Mouse (Mus musculus) G1E (cell line): Measurements from ENCODE around the gene Ank. TPM values are rescaled to one million over a fixed set of nuclear protein-coding genes. Genes with fewer than 3 reads are reported as not detected.
A peak's percentile ranks its signal among the peaks of the same experiment; 100 is the strongest.

Experiments
- ATAC-seq: 2 replicates; pipeline ENCODE4 v1.8.0; 2016; ENCODE audit warnings: mild to moderate bottlenecking; ENCODE audit not compliant: insufficient number of reproducible peaks, poor library complexity, low FRiP score, severe bottlenecking; ENCODE audit errors: extremely low read depth
- DNase-seq: peaks from one replicate; pipeline ENCODE4 v3.0.0; 2012; ENCODE audit warnings: low spot score
- H3K27me3 ChIP-seq: 2 replicates; pipeline ENCODE4 v1.6.1; 2012; ENCODE audit warnings: mild to moderate bottlenecking, low read length, inconsistent platforms; ENCODE audit not compliant: insufficient read depth
- H3K36me3 ChIP-seq: replicated peaks from 2 replicates; pipeline ENCODE3; 2012; ENCODE audit warnings: mild to moderate bottlenecking, inconsistent platforms
- H3K4me1 ChIP-seq: 2 replicates; pipeline ENCODE4 v1.6.1; 2012; ENCODE audit warnings: low read depth, low read length, inconsistent platforms, mixed read lengths; ENCODE audit not compliant: insufficient read depth
- H3K4me3 ChIP-seq: 2 replicates; pipeline ENCODE4 v1.5.1; 2012; ENCODE audit warnings: low read depth, mild to moderate bottlenecking, inconsistent platforms, low read length, moderate library complexity, mixed read lengths
- H3K9me3 ChIP-seq: replicated peaks from 2 replicates; pipeline ENCODE4 v1.6.1; 2012; ENCODE audit warnings: inconsistent platforms
- CTCF ChIP-seq: IDR thresholded peaks from 2 replicates; pipeline ENCODE4 v1.5.1; 2012; ENCODE audit warnings: low read depth, low read length, inconsistent platforms, mixed read lengths
- GATA1 ChIP-seq: IDR thresholded peaks from 2 replicates; pipeline ENCODE4 v1.6.1; 2012; ENCODE audit warnings: borderline replicate concordance, low read length, inconsistent platforms, mixed read lengths
- GATA2 ChIP-seq: IDR thresholded peaks from 2 replicates; pipeline ENCODE4 v1.6.1; 2012; ENCODE audit warnings: low read depth, low read length, inconsistent platforms, borderline replicate concordance
- POLR2AphosphoS5 ChIP-seq: IDR thresholded peaks from 2 replicates; pipeline ENCODE4 v1.6.1; 2012; ENCODE audit warnings: low read depth, low read length, inconsistent platforms; ENCODE audit not compliant: insufficient replicate concordance
- TAL1 ChIP-seq: conservative IDR thresholded peaks from 2 replicates; pipeline ENCODE4 v1.6.1; 2012; ENCODE audit warnings: low read depth, low read length, inconsistent platforms, mixed read lengths
- polyA plus RNA-seq: library from polyadenylated mRNA; stranded (reverse); fragments of >175 nt; gene quantifications from 2 replicates; pipeline ENCODE4 v1.2.3, GENCODE M21; 2012
- total RNA-seq, 2 experiments: library from RNA; stranded (forward) in 1 of 2; stranded (reverse) in 1 of 2; fragments of 200-1000 nt in 1 of 2; fragments of >200 nt in 1 of 2; fragmentation: Nextera tagmentation in 1 of 2; gene quantifications; 2 replicates each; pipeline ENCODE4 v1.2.3; 2014 to 2017

Gene Ank
- total and polyA plus RNA-seq, 3 experiments: 37.0 to 145 (median 39.2) TPM

DNA sequence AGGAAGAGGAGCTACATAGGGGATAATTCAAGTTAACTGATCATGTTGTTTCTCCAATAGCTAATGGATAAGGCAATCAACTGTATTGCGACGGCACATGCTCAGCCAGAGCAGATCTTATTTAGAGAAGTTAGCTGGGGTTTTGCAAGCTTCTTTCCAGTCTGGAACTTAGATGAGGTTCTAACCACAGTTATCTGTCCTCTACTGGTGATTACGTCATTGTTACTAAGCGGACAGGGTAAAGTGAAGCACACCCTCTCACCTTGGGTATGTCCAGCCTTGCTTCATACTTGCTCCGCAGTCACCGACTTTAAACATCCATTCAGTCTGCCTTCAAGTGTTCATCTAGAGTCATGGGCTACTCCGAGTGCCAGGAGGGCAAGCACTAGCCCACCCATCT is 53.4 kb downstream of the Ank start:
- DNase-seq (no peak), ATAC-seq (no peak)

DNA sequence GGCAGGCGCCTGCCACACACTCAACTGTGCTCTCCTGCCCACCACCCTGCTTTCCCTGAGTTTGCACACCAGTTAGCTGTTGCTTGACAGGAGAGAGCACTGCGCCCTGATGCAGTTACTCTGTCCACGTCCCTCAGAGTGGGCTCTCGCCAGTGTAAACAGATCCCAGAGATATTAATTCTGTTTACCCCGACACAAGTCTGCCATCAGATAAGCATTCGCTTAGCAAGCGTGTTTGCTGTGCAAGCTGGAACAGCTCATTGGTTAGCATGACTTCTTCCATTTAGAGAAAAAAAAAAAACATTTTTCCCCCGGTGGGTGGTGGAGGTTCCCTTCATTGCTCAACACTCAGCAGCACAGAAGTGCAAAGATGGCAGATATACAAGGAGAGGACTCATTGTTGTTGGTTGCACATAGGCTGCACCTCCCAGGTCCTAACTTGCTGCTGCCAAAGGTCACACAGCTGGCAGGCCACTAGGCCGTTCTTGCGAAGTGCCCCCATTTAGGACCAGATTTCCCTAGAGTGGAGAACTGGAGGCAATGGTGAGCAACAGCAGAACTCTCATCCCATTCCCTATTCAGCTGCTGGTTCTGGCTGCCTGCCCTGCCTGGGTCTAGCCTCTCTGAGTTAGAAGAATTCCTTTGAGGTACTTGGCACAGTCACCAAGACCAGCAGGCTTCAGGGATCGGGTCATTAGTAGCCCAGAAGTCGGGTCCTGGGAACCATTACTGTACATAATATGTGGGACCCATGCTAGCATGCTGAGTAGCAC is 58.9 kb downstream of the Ank start:
- no peak for TF ChIP-seq POLR2AphosphoS5
- no peak for TF ChIP-seq CTCF
- TF ChIP-seq GATA1: no peak
- TF ChIP-seq GATA2: no peak
- no peak for TF ChIP-seq TAL1
- DNase-seq (no peak), ATAC-seq (no peak; the same call in 1 of the 2 replicates)
- H3K9me3 ChIP-seq: no peaks in the 10 kb centered on the region
- peaks cover 61% of the 10 kb centered on the region for H3K36me3 ChIP-seq
- peaks cover 63% of the 10 kb centered on the region for H3K4me1 ChIP-seq
- H3K4me3 ChIP-seq: no peak overlapping the region
- H3K27me3 ChIP-seq: no peaks in the 10 kb centered on the region

More for the DNA sequence above, 53.4 kb downstream of the Ank start:
- H3K4me3 ChIP-seq: no peak overlapping the region
- H3K9me3 ChIP-seq: no peaks in the 10 kb centered on the region
- no peak for TF ChIP-seq GATA2
- no peak for TF ChIP-seq GATA1
- TF ChIP-seq TAL1: no peak
- TF ChIP-seq CTCF: no peak
- TF ChIP-seq POLR2AphosphoS5: no peak
- H3K36me3 ChIP-seq: peaks cover 66% of the 10 kb centered on the region
- peaks cover 58% of the 10 kb centered on the region for H3K4me1 ChIP-seq
- no peaks in the 10 kb centered on the region for H3K27me3 ChIP-seq

DNA sequence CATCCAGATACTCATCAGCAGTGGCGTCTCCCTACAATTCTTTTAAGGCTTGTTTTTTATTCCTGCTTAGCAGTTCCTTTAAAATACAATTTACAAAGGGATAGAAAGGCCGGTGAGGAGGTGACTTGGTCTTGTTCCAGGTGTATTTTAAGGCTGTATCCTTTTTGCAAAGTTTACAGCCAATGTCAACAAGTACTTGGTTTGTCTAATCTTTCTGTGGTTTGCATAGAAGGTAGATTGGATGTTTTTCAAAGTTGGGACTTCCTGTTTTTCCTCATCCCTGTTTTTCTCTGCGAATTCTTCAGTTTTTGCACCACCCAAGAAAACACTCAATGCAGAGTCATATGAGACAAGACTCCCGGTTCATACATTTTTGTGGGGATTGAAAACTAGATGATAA is 62.4 kb downstream of the Ank start:
- TF ChIP-seq POLR2AphosphoS5 (no peak), CTCF (no peak), GATA2 (no peak), TAL1 (no peak), GATA1 (no peak)
- no peaks in the 10 kb centered on the region for H3K27me3 ChIP-seq
- H3K4me3 ChIP-seq: no peak overlapping the region
- DNase-seq: no peak
- H3K4me1 ChIP-seq: peaks cover 57% of the 10 kb centered on the region
- H3K36me3 ChIP-seq: peaks cover 64% of the 10 kb centered on the region
- H3K9me3 ChIP-seq: no peaks in the 10 kb centered on the region
- ATAC-seq: no peak

DNA sequence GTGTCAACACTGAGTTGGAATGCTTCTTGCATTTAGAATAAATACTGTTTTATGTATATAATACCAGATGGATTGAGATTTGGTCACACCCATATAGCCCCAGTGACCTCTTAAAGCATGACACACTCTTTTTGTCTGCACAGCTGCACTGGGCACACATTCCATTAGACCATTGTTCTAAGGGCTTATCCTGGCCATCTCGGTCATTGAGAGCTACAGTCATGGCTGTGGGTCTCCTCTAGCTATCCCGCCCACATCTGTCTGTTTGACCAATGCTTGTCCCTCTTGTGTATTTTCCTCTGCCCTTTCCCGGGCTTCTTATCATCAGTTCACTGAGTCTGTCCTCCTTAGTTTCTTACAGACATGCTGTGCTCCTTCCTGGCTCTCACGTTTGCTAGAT is 63.5 kb downstream of the Ank start:
- TF ChIP-seq TAL1: no peak
- no peak for TF ChIP-seq GATA2
- TF ChIP-seq POLR2AphosphoS5: no peak
- no peak for TF ChIP-seq GATA1
- no peak for TF ChIP-seq CTCF
- DNase-seq: no peak
- H3K9me3 ChIP-seq: no peaks in the 10 kb centered on the region
- ATAC-seq: no peak
- peaks cover 46% of the 10 kb centered on the region for H3K4me1 ChIP-seq
- H3K36me3 ChIP-seq: peaks cover 64% of the 10 kb centered on the region
- no peak overlapping the region for H3K4me3 ChIP-seq
- no peaks in the 10 kb centered on the region for H3K27me3 ChIP-seq

DNA sequence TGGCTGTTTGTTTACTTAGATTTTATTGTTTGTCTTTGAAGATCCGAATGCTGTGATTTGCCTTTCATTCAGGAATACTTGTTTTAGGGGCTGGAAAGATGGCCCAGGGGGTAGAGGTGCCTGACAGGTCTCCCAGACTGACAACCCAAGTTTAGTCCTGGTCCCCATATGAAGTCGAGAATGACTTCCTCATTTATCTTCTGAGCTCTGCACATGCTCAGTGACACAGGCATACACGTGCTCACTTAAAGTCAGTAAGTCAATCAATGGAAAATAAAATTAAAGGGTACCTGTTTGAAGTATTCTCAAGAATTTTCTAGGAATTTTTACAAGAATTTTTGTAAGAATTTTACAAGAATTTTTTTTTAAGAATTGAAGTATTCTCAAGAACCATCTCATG is 66.6 kb downstream of the Ank start:
- Histone ChIP-seq H3K27me3 (no peaks in the 10 kb centered on the region), H3K36me3 (peaks cover 64% of the 10 kb centered on the region), H3K4me3 (no peak overlapping the region), H3K9me3 (no peaks in the 10 kb centered on the region), H3K4me1 (peaks cover 30% of the 10 kb centered on the region)
- no peak for TF ChIP-seq GATA2
- TF ChIP-seq CTCF: no peak
- TF ChIP-seq TAL1: no peak
- TF ChIP-seq POLR2AphosphoS5: no peak
- TF ChIP-seq GATA1: no peak
- DNase-seq (peak; percentile 17), ATAC-seq (no peak)

DNA sequence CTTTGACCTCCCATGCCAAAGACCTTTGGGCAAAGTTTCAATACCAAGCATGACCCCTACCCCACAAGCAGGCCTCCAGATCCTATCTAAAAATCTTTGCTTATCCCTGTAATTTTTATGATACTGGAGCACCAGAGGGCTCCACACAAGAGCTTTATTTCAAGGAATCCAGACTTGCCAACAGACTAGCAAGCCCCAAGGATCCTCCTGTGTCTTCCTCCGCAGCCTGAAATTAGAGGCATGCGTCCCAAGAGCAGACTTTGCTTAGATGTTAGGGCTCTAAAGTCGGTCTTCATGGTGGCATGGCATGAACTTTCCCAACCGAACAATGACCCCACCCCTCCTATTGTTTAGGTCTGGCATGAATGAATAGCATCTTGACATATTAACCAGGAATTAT is 69.2 kb downstream of the Ank start:
- H3K27me3 ChIP-seq: no peaks in the 10 kb centered on the region
- H3K36me3 ChIP-seq: peaks cover 70% of the 10 kb centered on the region

More for the DNA sequence above, 69.2 kb downstream of the Ank start:
- Histone ChIP-seq H3K4me3 (no peak overlapping the region), H3K4me1 (peaks cover 13% of the 10 kb centered on the region; the same call in 1 of the 2 replicates), H3K9me3 (no peaks in the 10 kb centered on the region)
- DNase-seq (no peak), ATAC-seq (no peak)
- TF ChIP-seq POLR2AphosphoS5 (no peak), GATA1 (no peak), CTCF (no peak), TAL1 (no peak), GATA2 (no peak)
